Mouse (Mus musculus) heart, adult 18-20 months (tissue): ENCODE data around the gene Ksr2. TPM values are rescaled to one million over a fixed set of nuclear protein-coding genes. Genes with fewer than 3 reads are reported as not detected.
"Not testable (repeated sequence)": the region's sequence is repeated elsewhere in the genome, so short reads cannot be mapped to it uniquely, and the experiment has no call there.

Experiments
- DNase-seq, 2 experiments: peaks; one replicate each; pipeline ENCODE4 v3.0.0; 2021 to 2022; ENCODE audit warnings: mixed read lengths in 1 of 2
- total RNA-seq, 2 experiments: library from RNA; stranded (reverse); gene quantifications; 2 replicates each; pipeline ENCODE4 v1.2.3; 2021

The Ksr2 gene
- total RNA-seq, 2 experiments from 2014 or later = 0.07 to 0.10 TPM

- DNase-seq = no peak
Observed at GRCm38 (mm10) chr5:117620292-117620691, 206.5 kb downstream of the Ksr2 start.

DNA sequence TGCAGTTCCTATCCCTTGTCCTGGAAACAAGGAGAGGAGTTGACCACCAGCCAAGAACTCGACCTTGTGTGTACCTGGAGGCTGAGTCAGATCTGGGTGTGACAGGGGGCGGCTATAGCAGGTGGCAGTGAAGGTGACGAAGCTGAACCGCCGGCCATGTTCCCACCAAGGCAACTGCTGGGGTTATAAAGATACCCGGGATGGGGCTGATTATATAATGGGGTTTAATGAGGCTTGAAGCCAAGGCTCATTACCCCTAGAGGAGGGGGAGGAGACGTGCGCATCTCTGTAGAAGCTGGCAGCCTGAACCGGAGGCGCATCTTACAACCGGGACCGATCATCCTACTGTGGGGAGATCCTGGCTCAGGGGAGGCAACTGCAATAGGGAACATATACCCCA lies 208.4 kb downstream of the Ksr2 start:
- DNase-seq = no peak

DNA sequence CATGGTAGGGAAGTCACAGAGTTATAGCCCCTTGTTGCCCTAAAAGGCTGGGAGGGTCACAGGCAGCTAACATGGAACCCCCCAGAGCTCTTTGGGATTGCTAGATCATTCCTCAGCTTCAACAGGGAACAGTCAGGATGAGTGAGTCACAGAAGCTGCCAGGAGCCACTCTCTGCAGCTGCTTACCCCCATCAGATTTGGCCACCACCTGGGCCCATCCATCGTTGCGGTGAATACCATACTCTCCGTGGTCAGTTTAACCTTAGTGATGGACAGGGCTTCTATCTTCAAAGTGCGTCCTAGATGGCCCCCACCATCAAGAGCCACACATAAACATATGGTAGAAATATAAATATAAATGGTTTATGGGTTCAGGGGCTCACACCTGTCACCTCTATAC lies 209.4 kb downstream of the Ksr2 start:
- not testable (repeated sequence) for DNase-seq

DNA sequence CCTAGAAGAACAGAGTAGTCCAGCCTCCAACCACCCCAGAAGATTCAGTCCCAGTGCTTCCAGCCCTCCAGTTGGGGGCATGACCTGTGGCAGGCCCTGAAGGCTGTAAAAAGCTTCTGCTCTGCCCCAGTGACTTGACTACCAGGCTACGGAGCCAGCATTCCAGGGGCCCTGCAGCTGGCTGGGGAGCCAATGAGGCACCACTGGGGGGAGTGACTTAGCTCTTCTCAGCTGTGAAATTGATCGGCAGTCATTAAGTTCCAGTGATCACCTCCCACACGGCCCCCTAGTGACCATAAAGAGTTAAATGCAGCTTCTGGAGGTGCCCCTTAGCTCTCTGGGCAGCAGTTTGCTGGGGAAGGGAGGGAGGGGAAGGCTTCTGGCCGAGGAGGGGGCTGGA lies 213.1 kb downstream of the Ksr2 start:
- no peak for DNase-seq

DNA sequence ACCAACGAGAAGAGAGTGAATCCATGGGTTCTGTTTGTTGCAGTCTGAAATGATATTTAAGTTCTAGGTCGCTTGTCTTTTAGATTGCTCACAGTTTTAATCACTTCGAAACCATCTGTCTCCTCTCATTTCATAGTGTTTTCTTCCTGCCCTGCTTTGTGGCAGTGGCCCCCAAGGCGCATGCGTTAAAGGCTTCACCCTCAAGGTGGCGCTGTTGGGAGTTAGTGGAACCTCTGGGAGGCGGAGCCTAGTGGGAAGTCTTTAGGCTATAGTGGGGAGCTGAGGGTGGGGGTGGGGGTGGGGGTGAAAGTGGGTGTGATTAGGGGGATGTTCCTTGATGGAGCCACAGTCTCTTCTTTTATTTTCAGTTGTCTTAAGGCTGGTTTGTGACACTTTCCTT lies 214.6 kb downstream of the Ksr2 start:
- DNase-seq = no peak

GRCm38 (mm10) chr5:117629570-117629969 lies 215.8 kb downstream of the Ksr2 start:
- no peak for DNase-seq

DNA sequence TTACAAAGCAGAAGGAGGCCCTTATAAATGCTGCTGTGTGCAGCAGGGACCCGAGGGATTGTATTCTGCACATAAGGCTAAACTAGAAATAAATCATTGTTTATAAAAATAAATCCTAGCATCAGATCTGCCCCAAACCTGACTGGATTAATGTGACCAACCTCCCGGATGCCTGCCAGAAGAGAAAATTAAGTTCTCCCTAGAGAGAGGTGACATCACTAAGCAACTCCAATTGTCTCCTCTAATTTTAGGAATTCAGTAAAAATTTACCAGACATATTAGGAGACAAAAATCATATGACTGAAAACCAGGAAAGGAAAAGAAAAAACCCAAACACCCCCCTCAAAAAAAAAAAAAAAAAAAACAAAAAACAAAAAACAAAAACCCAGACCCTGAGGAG lies 221.4 kb downstream of the Ksr2 start:
- no peak for DNase-seq

DNA sequence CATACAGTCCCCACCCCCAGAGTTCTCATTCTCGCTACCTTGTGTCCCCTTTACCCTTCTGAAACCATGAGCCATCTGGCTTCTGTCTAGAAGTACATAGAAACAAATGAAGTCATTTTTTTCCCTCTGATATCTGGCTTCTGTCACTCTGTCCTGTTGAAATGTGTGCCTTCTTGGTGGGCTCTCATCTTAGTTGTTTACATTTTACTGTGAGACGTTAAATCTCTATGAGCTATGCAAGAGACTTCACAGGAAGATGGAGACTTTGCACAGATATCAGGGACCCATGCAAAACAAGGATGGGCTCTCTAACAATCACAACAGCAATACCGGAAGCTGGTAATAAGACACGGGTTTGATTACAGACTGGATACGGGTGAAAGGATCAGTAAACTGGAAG lies 222.0 kb downstream of the Ksr2 start:
- DNase-seq = no peak

DNA sequence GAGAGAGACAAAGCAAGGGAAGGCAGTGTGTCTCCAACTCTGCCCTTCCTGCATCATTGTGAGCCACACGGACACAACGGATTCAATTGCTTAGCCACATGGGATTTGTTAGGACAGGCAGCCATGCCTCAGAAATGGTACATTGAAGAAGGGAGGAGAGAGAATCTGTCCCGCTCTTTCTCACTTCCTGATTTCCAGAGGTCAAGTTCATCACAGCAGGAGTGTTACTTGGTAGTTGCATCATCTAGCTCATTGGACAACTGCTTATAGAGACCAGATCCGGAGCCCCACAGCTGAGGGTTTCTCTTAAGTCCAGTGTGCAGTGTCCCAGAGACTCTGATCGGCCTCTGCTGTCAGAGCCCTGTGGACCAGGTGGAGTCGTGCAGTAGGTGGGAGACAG lies 227.8 kb downstream of the Ksr2 start:
- no peak for DNase-seq

DNA sequence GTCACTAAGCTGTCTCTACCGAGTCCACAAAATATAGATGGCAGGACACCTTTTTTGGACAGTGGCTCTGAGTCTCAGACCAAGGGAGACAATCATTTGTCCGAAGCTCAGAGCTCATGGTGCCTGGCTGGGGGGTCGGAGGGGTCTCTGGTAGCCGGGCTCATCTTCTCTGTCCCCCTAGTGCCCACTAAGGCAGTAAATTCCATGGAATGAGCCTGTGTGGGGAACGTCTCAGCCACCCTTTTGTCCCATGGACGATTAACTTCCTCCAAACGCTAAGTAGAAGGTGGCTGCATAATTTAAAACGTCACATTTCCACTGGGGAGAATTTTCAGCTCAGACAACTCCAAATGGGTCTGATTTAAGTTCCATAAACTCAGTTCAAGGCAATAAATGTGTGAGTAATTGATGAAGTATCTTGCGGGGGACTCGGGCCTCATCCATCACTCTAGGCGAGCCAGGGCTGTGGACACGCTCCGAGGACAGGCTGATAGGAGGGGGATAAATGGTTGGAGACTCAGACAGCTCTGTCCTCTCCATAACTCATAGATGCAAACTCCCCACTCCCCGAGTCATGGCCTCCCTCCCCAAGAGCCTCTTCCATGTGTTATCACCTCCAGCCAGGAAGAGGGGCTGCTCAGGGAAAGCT lies 237.6 kb downstream of the Ksr2 start:
- no peak for DNase-seq

DNA sequence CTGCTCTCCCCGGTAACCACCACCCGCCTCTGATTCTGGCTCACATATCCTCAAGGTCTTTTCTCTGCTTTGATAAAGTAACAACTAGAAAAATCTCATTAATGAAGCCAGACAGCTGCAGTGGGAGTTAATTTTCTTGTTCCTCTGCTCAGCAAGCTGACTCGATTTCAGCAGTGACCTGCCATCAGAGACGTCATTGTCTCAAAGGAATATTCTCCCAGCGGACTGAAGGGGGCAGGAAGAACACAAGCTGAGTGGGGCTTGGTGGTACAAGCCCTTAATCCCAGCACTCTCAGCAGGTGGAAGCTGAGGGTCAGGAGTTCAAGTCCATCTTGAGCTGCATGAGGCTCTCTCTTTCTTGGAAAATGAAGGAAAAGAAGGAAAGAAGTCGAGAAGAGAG lies 244.8 kb downstream of the Ksr2 start:
- DNase-seq = peak in 1 of 2 experiments; percentile 5

- no peak for DNase-seq
Observed at GRCm38 (mm10) chr5:117659596-117659995, 245.8 kb downstream of the Ksr2 start.

DNA sequence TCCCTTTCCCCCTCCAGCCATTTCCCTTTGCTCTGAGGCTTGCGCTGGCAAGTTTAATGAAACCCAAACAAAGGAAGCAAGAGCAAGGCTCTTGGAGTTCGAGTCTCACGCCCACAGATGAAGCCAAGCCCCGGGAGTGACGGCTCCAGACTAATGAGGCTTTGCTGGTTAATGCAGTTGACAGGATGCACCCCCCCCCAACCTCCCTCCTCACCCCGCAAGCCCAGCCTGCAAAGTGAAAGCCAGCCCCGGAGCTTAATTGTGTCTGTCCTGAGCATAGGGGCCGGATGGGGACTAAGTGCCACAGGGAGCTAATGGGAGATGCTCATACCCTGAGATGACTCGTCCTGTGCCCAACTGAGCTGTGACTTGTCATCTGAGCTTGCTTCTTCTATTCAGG lies 251.4 kb downstream of the Ksr2 start:
- no peak for DNase-seq

GRCm38 (mm10) chr5:117667314-117667713 lies 253.5 kb downstream of the Ksr2 start:
- no peak for DNase-seq

DNA sequence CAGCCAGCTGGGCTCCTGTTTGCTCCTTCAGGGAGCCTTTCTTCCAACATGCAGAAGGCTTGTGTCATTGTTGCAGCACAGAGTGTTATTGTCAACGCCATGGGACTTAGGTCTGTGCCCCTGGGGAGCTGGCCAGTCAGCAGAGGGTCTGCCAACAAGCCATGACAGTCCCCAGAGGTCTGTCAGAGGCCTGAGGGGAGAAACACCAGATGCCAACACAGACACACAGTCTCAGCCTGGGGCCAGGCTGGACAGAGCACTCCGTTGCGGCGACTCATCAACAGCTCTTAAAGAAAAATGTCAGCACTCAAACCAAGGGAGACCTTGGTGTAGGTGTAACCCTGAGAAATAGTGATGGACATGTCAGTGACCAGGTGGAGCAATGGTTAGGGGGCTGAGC lies 255.5 kb downstream of the Ksr2 start:
- no peak for DNase-seq

GRCm38 (mm10) chr5:117669843-117670242 lies 256.0 kb downstream of the Ksr2 start:
- no peak for DNase-seq

- no peak for DNase-seq
Observed at GRCm38 (mm10) chr5:117671362-117671761, 257.6 kb downstream of the Ksr2 start.

DNA sequence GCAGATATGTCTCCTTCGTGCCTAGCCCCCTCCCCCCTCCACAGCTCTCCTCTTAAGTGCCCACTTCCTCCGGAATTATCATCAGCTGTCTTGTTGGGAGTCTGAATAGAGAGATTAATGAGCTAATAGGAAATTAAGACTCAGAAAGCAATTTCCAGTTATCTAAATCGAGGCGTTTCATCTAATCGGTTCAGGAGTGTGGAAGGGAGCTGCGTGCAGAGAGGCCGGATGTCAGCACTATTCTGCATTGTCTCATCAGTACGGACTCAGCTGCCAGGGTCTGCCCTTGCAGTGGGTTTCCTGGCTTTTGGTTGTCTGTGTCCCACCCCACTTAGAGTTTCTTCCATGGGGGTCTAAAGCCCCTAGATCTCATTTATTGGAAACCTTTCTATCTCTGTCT lies 262.0 kb downstream of the Ksr2 start:
- DNase-seq = no peak

DNA sequence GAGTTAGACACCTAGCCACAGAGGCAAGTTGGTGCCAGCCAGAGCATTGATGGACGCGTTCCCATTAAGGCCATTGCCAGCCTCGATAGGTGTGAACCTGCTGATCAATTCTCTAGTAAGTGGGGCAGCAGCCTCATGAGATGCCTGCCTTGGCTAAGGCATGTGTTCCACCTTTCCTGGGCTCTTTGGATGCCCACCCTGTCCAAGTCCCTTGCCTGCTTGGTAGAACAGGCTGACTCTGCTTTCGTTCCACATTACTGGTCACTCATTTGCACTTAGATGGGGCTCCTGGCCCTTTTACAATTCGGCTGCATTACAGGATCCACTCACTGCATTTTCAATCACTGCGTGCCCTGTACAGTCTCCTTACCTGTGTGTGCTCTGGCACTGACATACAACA lies 263.4 kb downstream of the Ksr2 start:
- DNase-seq = no peak

DNA sequence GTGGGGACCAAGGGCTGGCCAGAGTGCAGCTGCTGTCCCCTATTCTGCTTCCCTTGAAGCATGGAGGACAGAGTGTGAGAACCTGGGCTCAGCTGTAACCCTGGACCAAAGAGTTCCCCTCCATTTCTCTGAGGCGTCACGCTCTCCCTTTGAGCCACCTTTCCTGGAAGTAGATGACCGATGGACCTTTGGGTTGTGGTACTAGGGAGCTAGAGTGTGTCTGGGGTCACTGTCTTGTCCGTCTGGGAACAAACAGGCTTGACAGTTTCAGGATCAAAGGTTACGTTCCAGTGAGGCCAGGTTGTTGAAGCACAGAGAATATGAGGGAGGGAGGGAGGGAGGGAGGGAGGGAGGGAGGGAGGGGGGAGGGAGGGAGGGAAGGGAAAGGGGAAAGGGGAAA lies 264.6 kb downstream of the Ksr2 start:
- DNase-seq = no peak

GRCm38 (mm10) chr5:117682226-117682625 lies 268.4 kb downstream of the Ksr2 start:
- no peak for DNase-seq

GRCm38 (mm10) chr5:117684491-117684890 lies 270.7 kb downstream of the Ksr2 start:
- DNase-seq = no peak

DNA sequence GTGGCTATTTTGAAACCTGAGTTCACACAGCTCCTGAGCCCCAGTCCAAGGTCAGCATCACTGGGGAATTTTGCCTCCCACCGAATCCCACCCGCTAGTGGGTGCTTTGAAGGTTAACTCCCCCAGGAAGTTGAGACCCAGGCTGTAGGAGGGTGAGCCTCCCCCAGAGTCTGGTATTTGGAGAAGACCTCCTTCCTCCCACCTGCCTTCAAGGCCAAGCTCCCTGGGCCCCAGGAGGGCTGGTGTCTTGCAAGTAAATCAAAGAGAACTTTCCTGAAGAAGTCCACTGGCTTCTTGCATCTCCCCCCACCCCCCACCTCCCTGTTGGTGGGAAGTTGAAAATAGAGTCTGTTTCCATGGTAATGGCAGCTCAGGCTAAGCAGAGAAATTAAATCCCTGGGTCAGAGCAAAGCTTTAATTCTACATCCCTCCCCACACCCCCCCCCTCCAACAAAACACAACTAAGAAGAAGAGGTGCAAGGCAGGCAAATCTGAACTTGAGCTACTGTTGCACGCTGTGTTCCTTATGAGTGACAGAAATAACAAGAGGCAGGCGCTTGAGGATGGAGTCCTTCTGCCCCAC lies 274.1 kb downstream of the Ksr2 start:
- no peak for DNase-seq

- no peak for DNase-seq
Observed at GRCm38 (mm10) chr5:117688738-117689137, 274.9 kb downstream of the Ksr2 start.

- no peak for DNase-seq
Observed at GRCm38 (mm10) chr5:117689840-117690239, 276.0 kb downstream of the Ksr2 start.
